Mouse (Mus musculus) heart, postnatal 10 days (tissue): Measurements from ENCODE around the gene Hao2. TPM values are rescaled to one million over a fixed set of nuclear protein-coding genes. Genes with fewer than 3 reads are reported as not detected.

Experiments
- DNase-seq, 2 experiments: peaks; one replicate each; pipeline ENCODE4 v3.0.0; 2021
- intact Hi-C: fragments of 180-260 bp; cut with DNase I; formaldehyde crosslinking; loops from one replicate; pipeline ENCODE4 v1.15.1; 2025
- total RNA-seq, 2 experiments: library from RNA; stranded (reverse); gene quantifications; 2 replicates each; pipeline ENCODE4 v1.2.3; 2021

Gene Hao2
- total RNA-seq, 2 experiments from 2014 or later, result not detected

- intact Hi-C loops, result no loop called here
- no peak for DNase-seq
These were observed 33.5 kb downstream of the Hao2 start, which contains the start of gene Hsd3b1 for GRCm38 (mm10) chr3:98859576-98859975. TSS of gene Hsd3b1 (minus strand) at chr3:98859794.

GRCm38 (mm10) chr3:98858051-98858450 is 35.0 kb downstream of the Hao2 start:
- intact Hi-C loops, result no loop called here
- DNase-seq, result no peak

GRCm38 (mm10) chr3:98856892-98857291 is 36.1 kb downstream of the Hao2 start:
- DNase-seq, result no peak
- intact Hi-C loops, result no loop called here

DNA sequence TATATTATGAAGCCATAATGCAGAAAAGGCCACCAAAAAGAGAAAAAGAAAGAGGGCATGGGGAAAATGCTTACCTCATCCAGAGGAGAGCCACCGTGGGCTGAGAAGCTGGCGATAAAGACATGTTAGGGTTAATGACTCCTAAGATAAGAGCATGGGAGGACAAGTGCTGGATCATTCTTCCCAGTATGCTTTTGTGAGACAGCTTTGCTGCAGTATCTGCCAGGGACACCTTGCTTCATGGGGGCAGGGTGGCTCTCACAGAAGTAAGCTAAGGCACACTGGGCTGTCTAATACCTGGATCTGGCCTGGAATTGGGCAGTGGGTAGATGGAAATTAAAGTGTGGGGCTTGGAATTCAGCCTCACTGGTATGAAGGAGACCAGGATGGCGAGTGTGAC is 37.9 kb downstream of the Hao2 start:
- intact Hi-C loops, result no loop called here
- DNase-seq, result no peak

- intact Hi-C loops, result no loop called here
- no peak for DNase-seq
These were observed 39.4 kb downstream of the Hao2 start for GRCm38 (mm10) chr3:98853685-98854084.

GRCm38 (mm10) chr3:98853051-98853450 is 40.0 kb downstream of the Hao2 start:
- DNase-seq, result no peak
- intact Hi-C loops, result no loop called here

- intact Hi-C loops, result no loop called here
- no peak for DNase-seq
These were observed 40.4 kb downstream of the Hao2 start for GRCm38 (mm10) chr3:98852631-98853030.

- DNase-seq, result no peak
- intact Hi-C loops, result no loop called here
These were observed 41.2 kb downstream of the Hao2 start for GRCm38 (mm10) chr3:98851853-98852252.

GRCm38 (mm10) chr3:98850262-98850661 is 42.8 kb downstream of the Hao2 start:
- intact Hi-C loops, result no loop called here
- DNase-seq, result no peak

- DNase-seq, result no peak
These were observed 44.1 kb downstream of the Hao2 start for GRCm38 (mm10) chr3:98848898-98849297.

More at GRCm38 (mm10) chr3:98848898-98849297, 44.1 kb downstream of the Hao2 start:
- intact Hi-C loops, result no loop called here

Other genes with a start within 250 kb of the Hao2 start
- under 1 TPM in 1 of 2 experiments, not detected in 1; 0.12 TPM for gene Hsd3b2, start 168.7 kb downstream of the Hao2 start, total RNA-seq
- gene Hsd3b3, start 130.1 kb downstream of the Hao2 start, total RNA-seq, result not detected
- not detected for gene Hsd3b6, start 78.8 kb downstream of the Hao2 start, total RNA-seq
- gene Hsd3b1, start 33.4 kb downstream of the Hao2 start, total RNA-seq, result not detected
- 10 to 100 TPM in 1 of 2 experiments, 1 to 10 TPM in 1; 7.0 to 10.3 TPM for gene Wars2, start 247.8 kb upstream of the Hao2 start, total RNA-seq